Mouse (Mus musculus) cerebellum, adult 2 months (tissue): ENCODE measurements around the gene Zfp385a. TPM values are rescaled to one million over a fixed set of nuclear protein-coding genes. Genes with fewer than 3 reads are reported as not detected.

Experiments used
- DNase-seq, 2 experiments: peaks; one replicate each; pipeline ENCODE4 v3.0.0; 2021
- H3K27ac ChIP-seq: fragments of 200-500 bp; 2 replicates; pipeline ENCODE4 v1.5.1; 2012; ENCODE audit warnings: low read length, control low read depth, inconsistent platforms; ENCODE audit not compliant: insufficient read depth
- H3K27me3 ChIP-seq: fragments of 200-500 bp; 2 replicates; pipeline ENCODE4 v1.6.1; 2012; ENCODE audit warnings: inconsistent platforms, mild to moderate bottlenecking, low read length, moderate library complexity; ENCODE audit not compliant: control insufficient read depth, insufficient read depth
- H3K4me1 ChIP-seq: fragments of 200-500 bp; 2 replicates; pipeline ENCODE4 v1.6.1; 2011; ENCODE audit warnings: low read length; ENCODE audit not compliant: control insufficient read depth, insufficient read depth
- H3K4me3 ChIP-seq: fragments of 200-500 bp; replicated peaks from 2 replicates; pipeline ENCODE3; 2011; ENCODE audit warnings: mild to moderate bottlenecking, low read depth, low read length, control low read depth; ENCODE audit not compliant: insufficient read depth
- CTCF ChIP-seq: fragments of 200-500 bp; IDR thresholded peaks from 2 replicates; pipeline ENCODE4 v1.5.1; 2011; ENCODE audit warnings: low read depth, mild to moderate bottlenecking, control low read depth, low read length, moderate library complexity, borderline replicate concordance; ENCODE audit not compliant: insufficient read depth
- POLR2A ChIP-seq: fragments of 200-500 bp; IDR thresholded peaks from 2 replicates; pipeline ENCODE4 v1.6.1; 2011; ENCODE audit warnings: low read length, control low read depth, borderline replicate concordance; ENCODE audit not compliant: insufficient read depth
- WGBS: fragments of 180-500 bp; shearing (Covaris S2); methylation state at CpG from one replicate; pipeline ENCODE4 v1.1.7; 2018; 5-methylcytosine and 5-hydroxymethylcytosine counted together
- polyA plus RNA-seq: library from polyadenylated mRNA; depleted of rRNA; stranded (reverse); fragments of >200 nt; gene quantifications from 2 replicates; pipeline ENCODE4 v1.2.3, GENCODE M21; 2012

Zfp385a gene
- polyA plus RNA-seq, 1 experiment, result 91.4 TPM

DNA sequence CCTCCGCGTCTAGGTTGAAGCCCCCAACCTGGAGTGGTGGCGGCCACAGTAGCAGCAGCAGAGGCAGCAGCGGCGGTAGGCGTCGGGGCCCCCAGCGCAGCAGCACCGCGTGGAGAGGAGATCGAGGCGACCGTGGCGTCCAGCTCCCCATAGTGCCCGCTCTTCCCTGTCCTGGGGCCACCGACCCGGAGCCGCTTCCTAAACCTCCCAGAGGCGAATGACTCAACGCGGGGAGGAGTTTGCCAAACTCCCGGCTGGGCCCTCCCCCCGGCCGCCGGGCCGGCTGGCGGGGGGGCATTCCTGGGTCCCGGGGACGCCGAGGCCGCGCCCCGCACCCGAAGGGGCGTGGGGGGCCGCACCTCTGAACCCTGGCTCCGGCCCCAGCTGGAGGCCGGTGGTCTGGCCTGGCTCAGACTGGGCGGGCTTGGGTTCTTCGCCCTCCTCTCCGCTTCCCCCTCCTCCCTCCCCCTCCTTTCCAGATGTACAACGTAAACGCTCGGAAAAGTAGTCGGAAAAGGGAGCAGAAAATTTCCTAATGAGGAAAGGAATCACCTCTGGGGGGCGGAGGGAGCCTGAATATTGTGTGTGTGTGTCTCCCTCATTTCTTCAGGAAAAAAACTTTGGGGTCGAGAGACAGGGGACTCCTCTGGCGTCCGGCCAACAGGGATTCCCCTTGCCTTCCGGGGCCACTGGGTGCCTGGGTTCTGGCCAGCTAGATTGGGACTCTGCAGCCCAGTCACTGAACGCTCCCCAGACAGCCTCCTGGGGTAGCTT lies 26.7 kb upstream of the Zfp385a start, which contains the start of gene Itga5:
Gene Itga5, minus strand, starts transcription at position 388 of the 774 bp plus-strand sequence.
- H3K27me3 ChIP-seq, result peaks cover 5% of the 10 kb centered on the region
- 2% methylated on average over 51 of the region's 51 CpGs for WGBS
- no peak for DNase-seq
- no peak within 1 kb of the TSS for H3K27ac ChIP-seq
- no peaks in the 10 kb centered on the region for H3K4me1 ChIP-seq
- TF ChIP-seq POLR2A, result no peak
- TF ChIP-seq CTCF, result no peak
- H3K4me3 ChIP-seq, result peak within 1 kb of the TSS; percentile 23

DNA sequence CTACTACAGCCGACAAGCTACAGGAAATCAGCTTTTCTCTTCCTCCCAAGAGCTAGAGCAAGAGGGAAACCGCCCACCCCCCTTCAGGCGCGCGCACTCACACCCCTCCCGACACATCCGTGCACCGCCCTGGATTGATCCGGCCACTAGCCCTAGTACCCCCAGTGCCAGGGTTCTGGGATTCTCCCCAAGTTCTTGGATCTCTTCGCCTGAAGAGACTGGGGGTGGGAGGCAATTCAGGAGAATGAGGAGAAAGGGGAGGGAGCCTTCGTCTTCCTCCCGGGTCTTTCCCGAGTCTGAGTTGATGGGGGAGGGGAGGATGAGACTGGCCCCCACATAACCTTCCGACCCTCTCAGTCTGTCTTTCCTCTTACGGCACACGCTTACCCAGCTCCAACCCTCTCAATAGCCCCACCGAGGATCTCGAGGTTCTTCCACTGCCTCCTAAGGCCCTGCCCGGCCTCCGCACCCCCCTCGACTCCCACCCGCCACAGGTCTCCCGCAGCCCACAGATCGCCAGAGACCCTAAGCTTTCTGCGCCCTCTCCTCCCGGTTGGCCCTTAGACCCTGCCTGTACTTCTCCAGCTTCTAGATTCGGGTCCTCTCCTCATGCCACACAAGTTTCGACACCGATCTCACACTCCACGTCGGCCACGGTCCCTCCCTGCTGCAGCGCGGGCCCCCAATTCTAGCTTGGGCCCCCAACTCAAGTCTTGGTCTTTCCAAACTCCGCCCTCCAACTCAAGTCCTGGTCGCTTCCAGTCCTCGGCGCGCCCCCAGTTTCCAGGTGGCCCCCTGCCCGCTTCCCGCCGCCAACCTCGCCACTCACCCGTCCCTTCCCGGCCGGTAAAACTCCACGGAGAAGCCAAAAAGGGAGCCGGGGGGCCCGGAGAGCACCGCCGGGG lies 25.8 kb upstream of the Zfp385a start:
- Histone ChIP-seq H3K27ac (no peak overlapping the region), H3K4me1 (no peaks in the 10 kb centered on the region), H3K27me3 (peaks cover 5% of the 10 kb centered on the region), H3K4me3 (peak overlapping the region; percentile 19)
- no peak for TF ChIP-seq POLR2A
- no peak for TF ChIP-seq CTCF
- WGBS, result 25% methylated on average over 51 of the region's 51 CpGs
- no peak for DNase-seq

DNA sequence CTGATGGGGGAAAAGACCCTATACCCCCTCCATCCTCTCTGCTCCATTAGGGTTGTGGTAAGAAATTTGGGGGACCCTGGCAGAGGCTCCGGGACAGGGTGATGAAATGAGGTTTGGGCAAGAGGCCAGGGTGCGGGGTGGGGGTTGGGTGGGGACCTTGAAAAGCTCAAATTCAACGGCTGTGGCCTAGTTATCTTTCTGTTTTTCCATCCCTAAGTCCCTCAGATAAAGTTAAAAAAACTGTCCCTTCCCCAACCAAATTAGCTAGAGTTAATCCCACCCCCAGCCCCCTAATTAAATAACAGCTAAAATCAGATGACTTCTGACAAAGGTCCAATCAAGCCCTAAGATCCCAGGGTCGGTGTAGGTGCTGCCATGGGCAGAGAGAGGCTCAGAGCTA lies 24.9 kb upstream of the Zfp385a start:
- Histone ChIP-seq H3K4me1 (no peaks in the 10 kb centered on the region; the same call in 1 of the 2 replicates), H3K4me3 (no peak overlapping the region), H3K27ac (no peak overlapping the region), H3K27me3 (peaks cover 5% of the 10 kb centered on the region)
- WGBS, result 88% methylated on average over 4 of the region's 4 CpGs
- no peak for TF ChIP-seq CTCF
- no peak for TF ChIP-seq POLR2A
- no peak for DNase-seq

DNA sequence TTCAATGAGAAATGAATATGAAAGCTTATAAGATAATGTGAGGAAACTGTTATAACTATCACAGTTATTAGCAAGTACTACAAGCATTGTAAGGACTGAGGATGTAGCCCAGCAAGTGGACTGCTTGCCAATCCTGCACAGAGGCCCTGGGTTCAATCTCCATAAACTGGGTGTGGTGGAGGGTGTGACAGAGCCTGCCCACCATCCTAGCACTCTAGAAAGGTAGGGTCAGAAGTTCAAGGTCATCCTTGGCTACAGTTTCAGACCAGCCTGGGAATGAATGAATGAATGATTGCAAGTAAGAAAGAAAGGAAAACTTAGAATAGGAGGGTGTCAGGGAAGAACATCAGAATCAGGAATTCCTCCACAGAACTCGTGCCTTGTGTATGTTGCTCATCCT lies 23.9 kb upstream of the Zfp385a start:
- Histone ChIP-seq H3K4me3 (no peak overlapping the region), H3K27ac (no peak overlapping the region), H3K27me3 (peaks cover 5% of the 10 kb centered on the region), H3K4me1 (peaks cover 8% of the 10 kb centered on the region)
- 97% methylated on average over 1 of the region's 1 CpGs for WGBS
- no peak for DNase-seq
- TF ChIP-seq CTCF (no peak), POLR2A (no peak)

DNA sequence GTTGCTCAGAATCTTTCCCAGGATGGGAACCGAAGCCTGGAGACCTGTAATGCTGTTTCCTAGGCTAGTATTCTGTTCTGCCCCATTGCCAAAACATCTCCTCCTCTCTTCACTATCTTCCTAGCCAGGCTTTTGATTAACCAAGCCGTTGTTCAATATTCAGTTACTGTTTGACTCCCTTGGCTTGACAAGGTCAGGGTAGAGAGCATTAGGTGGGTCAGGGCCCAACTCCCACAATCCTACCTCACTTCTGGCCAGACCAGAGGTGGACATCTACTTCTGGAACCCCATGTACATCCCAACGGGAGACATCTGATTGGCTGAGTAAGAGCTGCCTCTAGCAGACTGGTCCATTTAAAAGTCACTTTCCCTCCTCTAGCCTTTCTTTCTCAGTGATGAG lies 23.1 kb upstream of the Zfp385a start:
- Histone ChIP-seq H3K4me3 (no peak overlapping the region), H3K27ac (no peak overlapping the region), H3K4me1 (peaks cover 8% of the 10 kb centered on the region), H3K27me3 (peaks cover 5% of the 10 kb centered on the region)
- 89% methylated on average over 3 of the region's 3 CpGs for WGBS
- no peak for DNase-seq
- TF ChIP-seq CTCF (no peak), POLR2A (no peak)

DNA sequence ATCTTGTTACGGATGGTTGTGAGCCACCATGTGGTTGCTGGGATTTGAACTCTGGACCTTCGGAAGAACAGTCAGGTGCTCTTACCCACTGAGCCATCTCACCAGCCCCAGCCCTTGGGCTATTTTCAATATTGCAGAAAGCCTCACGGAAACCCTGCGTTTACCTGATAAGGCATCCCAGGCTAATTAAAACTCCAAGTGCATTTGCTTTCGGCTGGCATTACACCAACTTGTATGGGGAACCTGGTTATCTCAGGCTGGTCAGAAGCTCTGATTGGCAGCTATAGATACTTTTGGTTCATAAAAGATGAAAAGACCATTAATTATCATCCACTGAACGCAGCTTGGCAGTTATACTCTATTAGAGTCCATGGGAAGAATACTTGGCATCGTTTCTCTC lies 22.4 kb upstream of the Zfp385a start:
- DNase-seq, result no peak
- H3K27ac ChIP-seq, result no peak overlapping the region
- H3K4me1 ChIP-seq, result peaks cover 8% of the 10 kb centered on the region
- no peak for TF ChIP-seq POLR2A
- no peak overlapping the region for H3K4me3 ChIP-seq
- peaks cover 5% of the 10 kb centered on the region for H3K27me3 ChIP-seq
- WGBS, result 91% methylated on average over 6 of the region's 7 CpGs

DNA sequence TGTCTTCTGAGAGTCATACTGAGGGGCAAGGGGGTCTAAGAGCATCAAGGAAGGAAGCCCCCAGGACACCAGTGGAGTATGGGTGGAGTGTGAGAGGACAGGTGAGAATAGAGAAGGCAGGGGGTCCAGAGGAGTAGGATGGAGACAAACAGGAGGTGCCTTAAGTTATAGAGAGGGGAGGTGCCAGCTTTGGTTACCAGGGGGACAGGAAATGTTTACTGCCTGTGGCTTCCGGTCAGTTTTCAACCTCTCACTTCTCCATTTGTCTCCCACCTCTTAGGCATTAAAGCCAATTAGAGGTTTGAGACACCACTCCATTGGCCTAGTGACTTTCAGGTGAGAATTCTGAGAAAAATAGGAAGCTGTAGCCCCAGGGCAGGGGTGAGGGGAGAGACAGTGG lies 21.4 kb upstream of the Zfp385a start:
- 90% methylated on average over 1 of the region's 1 CpGs for WGBS
- H3K4me1 ChIP-seq, result peaks cover 8% of the 10 kb centered on the region
- no peak overlapping the region for H3K4me3 ChIP-seq
- no peak overlapping the region for H3K27ac ChIP-seq
- no peak for DNase-seq
- H3K27me3 ChIP-seq, result peaks cover 1% of the 10 kb centered on the region; the same call in 1 of the 2 replicates
- TF ChIP-seq CTCF (no peak), POLR2A (no peak)
